ENCODE assay signal across 22 mouse cellular contexts in genomic region chr4:54170202-54170931, GRCm38 (mm10).
A peak's percentile ranks its signal among the peaks of the same experiment; 100 is the strongest.
DNase-seq lines count a peak whose midpoint lies in the region; ATAC-seq and TF ChIP-seq lines count a peak whose summit lies in the region.
"Had no signal": no experiment of that assay in that cellular context is flagged by ENCODE, and none has a peak within 500 bp of the region (broad histone marks: within the 10 kb centered on the region; RNA-seq: fewer than 3 reads in every experiment).

No protein-coding gene starts in this region.

- no peaks in the 10 kb centered on the region for H3K9me3 ChIP-seq in kidney, postnatal 0 days (replicated peaks; ENCODE audit: low read length)
- H3K9me3 ChIP-seq in neural tube, embryonic 14.5 days (ENCODE audit: control insufficient read depth, low read length), result no peaks in the 10 kb centered on the region
- H3K9me3 ChIP-seq in midbrain, embryonic 10.5 days (replicated peaks), result no peaks in the 10 kb centered on the region
- H3K9me3 ChIP-seq: forebrain, embryonic 13.5 days; liver, embryonic 13.5 days; lung, embryonic 15.5 days; midbrain, embryonic 12.5 days; neural tube, embryonic 12.5 days; stomach, embryonic 15.5 days had no signal

- no peak overlapping the region for H3K27ac ChIP-seq in kidney, postnatal 0 days
- H3K27ac ChIP-seq in neural tube, embryonic 14.5 days (ENCODE audit: low read depth, low read length), result no peak overlapping the region
- no peak overlapping the region for H3K27ac ChIP-seq in midbrain, embryonic 10.5 days (replicated peaks)
- H3K27ac ChIP-seq: forebrain, embryonic 13.5 days; heart, adult 2 months; liver, embryonic 13.5 days; lung, embryonic 15.5 days; macrophage; midbrain, embryonic 12.5 days; neural tube, embryonic 12.5 days; stomach, embryonic 15.5 days had no signal

- no peaks in the 10 kb centered on the region for H3K27me3 ChIP-seq in kidney, postnatal 0 days (ENCODE audit: insufficient read depth, low read length)
- H3K27me3 ChIP-seq in neural tube, embryonic 14.5 days (ENCODE audit: control insufficient read depth, insufficient read depth, low read length), result no peaks in the 10 kb centered on the region
- no peaks in the 10 kb centered on the region for H3K27me3 ChIP-seq in midbrain, embryonic 10.5 days (ENCODE audit: low read depth, poor library complexity, severe bottlenecking)
- H3K27me3 ChIP-seq: forebrain, embryonic 13.5 days; liver, embryonic 13.5 days; lung, embryonic 15.5 days; midbrain, embryonic 12.5 days; neural tube, embryonic 12.5 days; stomach, embryonic 15.5 days had no signal

- no peak overlapping the region for H3K4me2 ChIP-seq in kidney, postnatal 0 days (ENCODE audit: low read length)
- no peak overlapping the region for H3K4me2 ChIP-seq in neural tube, embryonic 14.5 days (ENCODE audit: low read depth, low read length)
- H3K4me2 ChIP-seq: forebrain, embryonic 13.5 days; liver, embryonic 13.5 days; lung, embryonic 15.5 days; midbrain, embryonic 12.5 days; neural tube, embryonic 12.5 days; stomach, embryonic 15.5 days had no signal

- no peak for ATAC-seq in kidney, postnatal 0 days (replicated peaks; ENCODE audit: low FRiP score, low read depth)
- ATAC-seq in neural tube, embryonic 14.5 days (ENCODE audit: low read depth), result peak; percentile 85
- ATAC-seq: forebrain, embryonic 13.5 days had no signal

- peak; percentile 2 for DNase-seq in kidney, postnatal 0 days (ENCODE audit: low spot score)
- DNase-seq in kidney, adult 18-20 months, result no peak
- peak; percentile 8 for DNase-seq in brain, embryonic 14.5 days (ENCODE audit: low read depth)
- peak; percentile 8 for DNase-seq in gastrocnemius, postnatal 25 days
- no peak for DNase-seq in midbrain, embryonic 10.5 days (ENCODE audit: low spot score)
- no peak for DNase-seq in left cerebral cortex, adult 9 months (ENCODE audit: low spot score in 2 of 2)
- DNase-seq: B cell, adult 2 months; cerebellum, adult 9-10 months; heart, adult 2 months; heart, postnatal 36 days; kidney, adult 2 months; layer of hippocampus, postnatal 36 days; liver, embryonic 13.5 days; thymus, adult 18-20 months had no signal

- TF ChIP-seq CTCF in kidney, postnatal 0 days (IDR thresholded peaks at IDR 0.05; ENCODE audit: low read depth), result no peak
- TF ChIP-seq CTCF in brain, embryonic 14.5 days (IDR thresholded peaks at IDR 0.05; ENCODE audit: borderline replicate concordance, extremely low read depth, insufficient read depth, insufficient read length), result no peak

- 50% methylated on average over 13 of the region's 13 CpGs for WGBS in kidney, postnatal 0 days
- WGBS in neural tube, embryonic 14.5 days, result 41% methylated on average over 13 of the region's 13 CpGs
- WGBS in midbrain, embryonic 10.5 days, result 93% methylated on average over 13 of the region's 13 CpGs

- H3K9ac ChIP-seq in kidney, postnatal 0 days (ENCODE audit: low read depth, low read length), result no peak overlapping the region
- H3K9ac ChIP-seq in neural tube, embryonic 14.5 days (replicated peaks; ENCODE audit: low read depth, low read length), result no peak overlapping the region
- H3K9ac ChIP-seq: forebrain, embryonic 13.5 days; liver, embryonic 13.5 days; lung, embryonic 15.5 days; midbrain, embryonic 12.5 days; neural tube, embryonic 12.5 days; stomach, embryonic 15.5 days had no signal

- H3K36me3 ChIP-seq in kidney, postnatal 0 days (ENCODE audit: insufficient read depth, low read length), result no peaks in the 10 kb centered on the region
- H3K36me3 ChIP-seq in neural tube, embryonic 14.5 days (ENCODE audit: control insufficient read depth, insufficient read depth, low read length), result no peaks in the 10 kb centered on the region
- H3K36me3 ChIP-seq in midbrain, embryonic 10.5 days, result no peaks in the 10 kb centered on the region
- H3K36me3 ChIP-seq: liver, embryonic 13.5 days; lung, embryonic 15.5 days; midbrain, embryonic 12.5 days; neural tube, embryonic 12.5 days; stomach, embryonic 15.5 days had no signal

- H3K4me3 ChIP-seq in kidney, postnatal 0 days (replicated peaks; ENCODE audit: low read depth, low read length), result no peak overlapping the region
- H3K4me3 ChIP-seq in neural tube, embryonic 14.5 days (ENCODE audit: low read depth, low read length), result no peak overlapping the region
- H3K4me3 ChIP-seq in midbrain, embryonic 10.5 days, result no peak overlapping the region
- H3K4me3 ChIP-seq: erythroblast, embryonic 14.5 days; forebrain, embryonic 13.5 days; heart, adult 2 months; liver, embryonic 13.5 days; lung, embryonic 15.5 days; midbrain, embryonic 12.5 days; neural tube, embryonic 12.5 days; stomach, embryonic 15.5 days had no signal

- H3K4me1 ChIP-seq in kidney, postnatal 0 days (replicated peaks; ENCODE audit: insufficient read depth, low read length), result no peaks in the 10 kb centered on the region
- no peaks in the 10 kb centered on the region for H3K4me1 ChIP-seq in neural tube, embryonic 14.5 days (ENCODE audit: control insufficient read depth, insufficient read depth, low read length)
- H3K4me1 ChIP-seq in midbrain, embryonic 10.5 days, result no peaks in the 10 kb centered on the region
- H3K4me1 ChIP-seq: forebrain, embryonic 13.5 days; liver, embryonic 13.5 days; lung, embryonic 15.5 days; midbrain, embryonic 12.5 days; neural tube, embryonic 12.5 days; stomach, embryonic 15.5 days had no signal

- no peak for TF ChIP-seq POLR2A in brain, embryonic 14.5 days (IDR thresholded peaks at IDR 0.05; ENCODE audit: borderline replicate concordance, extremely low read depth, insufficient read depth, insufficient read length, poor library complexity, severe bottlenecking)

Comparison
In these comparisons a context has a peak if more than half of its experiments do, and no peak if none do; other contexts are left out.
1. DNase-seq: peak in kidney, postnatal 0 days (single experiment), brain, embryonic 14.5 days (single experiment) and gastrocnemius, postnatal 25 days (single experiment); none in kidney, adult 18-20 months (single experiment), midbrain, embryonic 10.5 days (single experiment) and left cerebral cortex, adult 9 months (0 of 2).